Mouse (Mus musculus) lung, postnatal 0 days (tissue): ENCODE data around the gene Uox.

Experiments
- CTCF ChIP-seq: IDR thresholded peaks from 2 replicates; pipeline ENCODE4 v1.5.1; 2016; ENCODE audit warnings: antibody characterized with exemption, mild to moderate bottlenecking
- EP300 ChIP-seq: IDR thresholded peaks from 2 replicates; pipeline ENCODE4 v1.6.1; 2016; ENCODE audit warnings: antibody characterized with exemption, mild to moderate bottlenecking, control low read depth

- TF ChIP-seq CTCF (no peak), EP300 (no peak)
These were observed 111.5 kb downstream of the Uox start for GRCm38 (mm10) chr3:146681696-146682095.
